Mouse (Mus musculus) ES-Bruce4 (cell line): ENCODE measurements around the gene Hcrt. TPM values are rescaled to one million over a fixed set of nuclear protein-coding genes. Genes with fewer than 3 reads are reported as not detected.

ENCODE experiments used
- H3K27ac ChIP-seq: 2 replicates; pipeline ENCODE4 v1.5.1; 2012; ENCODE audit warnings: low read length, inconsistent platforms; ENCODE audit not compliant: insufficient read depth
- H3K27me3 ChIP-seq: 2 replicates; pipeline ENCODE4 v1.6.1; 2012; ENCODE audit warnings: mild to moderate bottlenecking, low read length, inconsistent platforms; ENCODE audit not compliant: control insufficient read depth, poor library complexity, insufficient read depth, severe bottlenecking
- H3K36me3 ChIP-seq: 2 replicates; pipeline ENCODE4 v1.6.1; 2012; ENCODE audit warnings: inconsistent platforms, mild to moderate bottlenecking, low read length, moderate library complexity; ENCODE audit not compliant: control insufficient read depth, poor library complexity, insufficient read depth, severe bottlenecking
- H3K4me1 ChIP-seq: one replicate; pipeline ENCODE4 v1.8.1; 2011; ENCODE audit warnings: low read length; ENCODE audit not compliant: control insufficient read depth, insufficient read depth
- H3K4me3 ChIP-seq: 2 replicates; pipeline ENCODE4 v1.5.1; 2011; ENCODE audit warnings: low read depth, mild to moderate bottlenecking, low read length
- H3K9ac ChIP-seq: 2 replicates; pipeline ENCODE4 v1.6.1; 2012; ENCODE audit warnings: low read depth, mild to moderate bottlenecking, inconsistent platforms; ENCODE audit not compliant: poor library complexity, severe bottlenecking
- H3K9me3 ChIP-seq: replicated peaks from 2 replicates; pipeline ENCODE4 v1.6.1; 2012; ENCODE audit warnings: mild to moderate bottlenecking, low read length, inconsistent platforms; ENCODE audit not compliant: control insufficient read depth, poor library complexity, insufficient read depth, severe bottlenecking
- CTCF ChIP-seq: IDR thresholded peaks from one replicate; pipeline ENCODE4 v1.8.1; 2011; ENCODE audit warnings: low read depth, low read length
- EP300 ChIP-seq: IDR thresholded peaks from 2 replicates; pipeline ENCODE4 v1.6.1; 2011; ENCODE audit warnings: low read depth, low read length; ENCODE audit not compliant: insufficient read depth
- POLR2A ChIP-seq: IDR thresholded peaks from one replicate; pipeline ENCODE4 v1.8.1; 2011; ENCODE audit warnings: low read length; ENCODE audit not compliant: insufficient read depth
- polyA plus RNA-seq: library from polyadenylated mRNA; stranded (reverse); fragments of >200 nt; gene quantifications from 2 replicates; pipeline ENCODE4 v1.2.4, GENCODE M21; 2011; ENCODE audit warnings: low read depth; ENCODE audit not compliant: missing spikeins, insufficient read depth, insufficient read length

Gene Hcrt
- polyA plus RNA-seq, 1 experiment = not detected

GRCm38 (mm10) chr11:100728601-100729000 lies 34.1 kb downstream of the Hcrt start:
- H3K4me1 ChIP-seq = peaks cover 3% of the 10 kb centered on the region
- H3K27ac ChIP-seq = no peak overlapping the region
- TF ChIP-seq EP300 (no peak), CTCF (no peak), POLR2A (no peak)
- H3K9me3 ChIP-seq = no peaks in the 10 kb centered on the region
- no peak overlapping the region for H3K9ac ChIP-seq
- H3K4me3 ChIP-seq = no peak overlapping the region
- no peaks in the 10 kb centered on the region for H3K27me3 ChIP-seq
- H3K36me3 ChIP-seq = peaks cover 4% of the 10 kb centered on the region; the same call in 1 of the 2 replicates

GRCm38 (mm10) chr11:100727201-100727600 lies 35.5 kb downstream of the Hcrt start:
- no peak for TF ChIP-seq EP300

GRCm38 (mm10) chr11:100724919-100725512 lies 37.7 kb downstream of the Hcrt start:
- Histone ChIP-seq H3K27me3 (no peaks in the 10 kb centered on the region), H3K36me3 (peaks cover 2% of the 10 kb centered on the region; the same call in 1 of the 2 replicates), H3K9me3 (no peaks in the 10 kb centered on the region), H3K4me1 (peaks cover 3% of the 10 kb centered on the region), H3K4me3 (no peak overlapping the region), H3K27ac (peak overlapping the region; percentile 13; the same call in 1 of the 2 replicates), H3K9ac (no peak overlapping the region)
- TF ChIP-seq CTCF = no peak
- TF ChIP-seq EP300 = no peak
- no peak for TF ChIP-seq POLR2A

More at GRCm38 (mm10) chr11:100727201-100727600, 35.5 kb downstream of the Hcrt start:
- H3K4me1 ChIP-seq = peaks cover 3% of the 10 kb centered on the region
- no peak overlapping the region for H3K27ac ChIP-seq
- H3K4me3 ChIP-seq = no peak overlapping the region
- no peak overlapping the region for H3K9ac ChIP-seq
- H3K27me3 ChIP-seq = no peaks in the 10 kb centered on the region
- H3K9me3 ChIP-seq = no peaks in the 10 kb centered on the region
- peaks cover 2% of the 10 kb centered on the region; the same call in 1 of the 2 replicates for H3K36me3 ChIP-seq

GRCm38 (mm10) chr11:100722493-100723028 lies 40.2 kb downstream of the Hcrt start:
- H3K27ac ChIP-seq = 0 out of 2 replicates have a peak overlapping the region, but pooled peaks have one; percentile 3
- peaks cover 7% of the 10 kb centered on the region for H3K4me1 ChIP-seq
- H3K9ac ChIP-seq = no peak overlapping the region
- no peaks in the 10 kb centered on the region for H3K27me3 ChIP-seq
- peaks cover under 1% of the 10 kb centered on the region; the same call in 1 of the 2 replicates for H3K36me3 ChIP-seq
- TF ChIP-seq POLR2A (no peak), CTCF (no peak), EP300 (no peak)
- no peaks in the 10 kb centered on the region for H3K9me3 ChIP-seq
- no peak overlapping the region for H3K4me3 ChIP-seq

GRCm38 (mm10) chr11:100721776-100722492 lies 40.8 kb downstream of the Hcrt start:
- H3K4me1 ChIP-seq = peaks cover 7% of the 10 kb centered on the region
- H3K9ac ChIP-seq = no peak overlapping the region
- H3K4me3 ChIP-seq = no peak overlapping the region
- TF ChIP-seq POLR2A (no peak), CTCF (no peak), EP300 (no peak)
- no peaks in the 10 kb centered on the region for H3K27me3 ChIP-seq
- H3K36me3 ChIP-seq = peaks cover 3% of the 10 kb centered on the region; the same call in 1 of the 2 replicates
- no peaks in the 10 kb centered on the region for H3K9me3 ChIP-seq
- 0 out of 2 replicates have a peak overlapping the region, but pooled peaks have one; percentile 3 for H3K27ac ChIP-seq

- no peaks in the 10 kb centered on the region for H3K9me3 ChIP-seq
- no peak overlapping the region for H3K9ac ChIP-seq
- peaks cover 3% of the 10 kb centered on the region for H3K36me3 ChIP-seq
- TF ChIP-seq EP300 (no peak), CTCF (no peak), POLR2A (no peak)
- H3K27ac ChIP-seq = no peak overlapping the region
- no peaks in the 10 kb centered on the region for H3K27me3 ChIP-seq
- peaks cover 7% of the 10 kb centered on the region for H3K4me1 ChIP-seq
- H3K4me3 ChIP-seq = no peak overlapping the region
Observed at GRCm38 (mm10) chr11:100721254-100721653, 41.5 kb downstream of the Hcrt start.
